Mouse (Mus musculus): Measurements from ENCODE around the gene Actn1. TPM values are rescaled to one million over a fixed set of nuclear protein-coding genes. Genes with fewer than 3 reads are reported as not detected.

Gene Actn1
- polyA plus RNA-seq, 1 experiment: 408 TPM

- no peaks in the 10 kb centered on the region for H3K9me3 ChIP-seq
- no peak for TF ChIP-seq GATA1 (IDR thresholded peaks at IDR 0.05; ENCODE audit: borderline replicate concordance, low read length)
- no peak for TF ChIP-seq FLI1 (IDR thresholded peaks at IDR 0.05; ENCODE audit: low read length)
- H3K27me3 ChIP-seq (replicated peaks): no peaks in the 10 kb centered on the region
- peaks cover 58% of the 10 kb centered on the region for H3K36me3 ChIP-seq (replicated peaks; ENCODE audit: low read length)
- peaks cover 85% of the 10 kb centered on the region for H3K4me1 ChIP-seq
- no peak overlapping the region for H3K4me3 ChIP-seq (replicated peaks)
Observed at GRCm38 (mm10) chr12:80239445-80239844, 20.7 kb downstream of the Actn1 start.

GRCm38 (mm10) chr12:80238523-80238922 lies 21.6 kb downstream of the Actn1 start:
- peaks cover 55% of the 10 kb centered on the region for H3K36me3 ChIP-seq (replicated peaks; ENCODE audit: low read length)
- TF ChIP-seq FLI1 (IDR thresholded peaks at IDR 0.05; ENCODE audit: low read length) (no peak), GATA1 (IDR thresholded peaks at IDR 0.05; ENCODE audit: borderline replicate concordance, low read length) (no peak)

GRCm38 (mm10) chr12:80235295-80235694 lies 24.9 kb downstream of the Actn1 start:
- no peak for TF ChIP-seq GATA1 (IDR thresholded peaks at IDR 0.05; ENCODE audit: borderline replicate concordance, low read length)
- no peak for TF ChIP-seq FLI1 (IDR thresholded peaks at IDR 0.05; ENCODE audit: low read length)
- H3K4me1 ChIP-seq: peaks cover 88% of the 10 kb centered on the region
- H3K9me3 ChIP-seq: no peaks in the 10 kb centered on the region
- no peaks in the 10 kb centered on the region for H3K27me3 ChIP-seq (replicated peaks)
- H3K4me3 ChIP-seq (replicated peaks): peak overlapping the region; percentile 1
- H3K36me3 ChIP-seq (replicated peaks; ENCODE audit: low read length): peaks cover 44% of the 10 kb centered on the region

More at GRCm38 (mm10) chr12:80238523-80238922, 21.6 kb downstream of the Actn1 start:
- no peaks in the 10 kb centered on the region for H3K27me3 ChIP-seq (replicated peaks)
- H3K4me3 ChIP-seq (replicated peaks): no peak overlapping the region
- peaks cover 82% of the 10 kb centered on the region for H3K4me1 ChIP-seq
- H3K9me3 ChIP-seq: no peaks in the 10 kb centered on the region

- H3K27me3 ChIP-seq (replicated peaks): no peaks in the 10 kb centered on the region
- no peak for TF ChIP-seq FLI1 (IDR thresholded peaks at IDR 0.05; ENCODE audit: low read length)
- TF ChIP-seq GATA1 (IDR thresholded peaks at IDR 0.05; ENCODE audit: borderline replicate concordance, low read length): no peak
- peaks cover 88% of the 10 kb centered on the region for H3K4me1 ChIP-seq
- peak overlapping the region; percentile 5 for H3K4me3 ChIP-seq (replicated peaks)
- H3K9me3 ChIP-seq: no peaks in the 10 kb centered on the region
- peaks cover 42% of the 10 kb centered on the region for H3K36me3 ChIP-seq (replicated peaks; ENCODE audit: low read length)
Observed at GRCm38 (mm10) chr12:80234226-80234625, 25.9 kb downstream of the Actn1 start.

- no peak overlapping the region for H3K4me3 ChIP-seq (replicated peaks)
- no peaks in the 10 kb centered on the region for H3K27me3 ChIP-seq (replicated peaks)
- H3K4me1 ChIP-seq: peaks cover 94% of the 10 kb centered on the region
- H3K9me3 ChIP-seq: no peaks in the 10 kb centered on the region
- TF ChIP-seq GATA1 (IDR thresholded peaks at IDR 0.05; ENCODE audit: borderline replicate concordance, low read length) (no peak), FLI1 (IDR thresholded peaks at IDR 0.05; ENCODE audit: low read length) (no peak)
- peaks cover 38% of the 10 kb centered on the region for H3K36me3 ChIP-seq (replicated peaks; ENCODE audit: low read length)
Observed at GRCm38 (mm10) chr12:80232840-80233218, 27.3 kb downstream of the Actn1 start.

DNA sequence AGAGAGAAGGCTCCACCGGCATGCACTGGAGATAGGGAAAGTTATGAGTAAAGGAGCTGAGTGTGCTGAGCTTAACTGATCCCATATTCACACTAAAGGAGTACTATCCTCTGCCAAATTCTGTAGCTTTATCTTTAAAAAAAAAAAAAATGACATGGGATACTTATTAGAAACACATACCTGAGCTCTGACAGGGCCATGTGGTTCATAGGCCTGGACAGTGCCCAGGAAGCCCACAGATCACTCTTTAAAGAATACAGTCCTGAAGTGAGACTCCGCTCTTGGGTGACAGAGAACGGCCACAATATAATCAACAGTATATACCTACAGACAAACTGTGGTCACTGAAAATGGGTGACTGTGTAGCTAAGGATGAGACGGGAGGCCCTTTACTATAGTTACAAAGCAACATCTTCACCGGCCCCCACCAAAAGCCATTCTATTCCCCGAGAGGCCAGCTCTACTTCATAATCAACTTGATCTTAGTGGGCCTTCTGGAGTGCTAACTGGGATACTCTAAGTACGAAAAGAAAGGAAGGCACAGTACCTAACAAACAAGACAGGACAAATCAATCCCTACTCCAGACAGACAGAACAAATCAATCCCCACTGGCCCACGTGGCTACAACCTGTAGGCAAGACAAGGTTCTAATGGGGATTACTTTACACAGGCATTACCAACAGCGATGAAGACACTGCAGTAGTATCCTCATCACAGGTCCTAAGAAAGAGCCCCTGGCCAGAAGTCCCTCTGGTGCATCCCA lies 27.9 kb downstream of the Actn1 start:
- peaks cover 38% of the 10 kb centered on the region for H3K36me3 ChIP-seq (replicated peaks; ENCODE audit: low read length)
- H3K27me3 ChIP-seq (replicated peaks): no peaks in the 10 kb centered on the region
- peaks cover 91% of the 10 kb centered on the region for H3K4me1 ChIP-seq
- TF ChIP-seq GATA1 (IDR thresholded peaks at IDR 0.05; ENCODE audit: borderline replicate concordance, low read length) (no peak), FLI1 (IDR thresholded peaks at IDR 0.05; ENCODE audit: low read length) (no peak)
- no peaks in the 10 kb centered on the region for H3K9me3 ChIP-seq
- no peak overlapping the region for H3K4me3 ChIP-seq (replicated peaks)

GRCm38 (mm10) chr12:80231317-80231716 lies 28.9 kb downstream of the Actn1 start:
- Histone ChIP-seq H3K9me3 (no peaks in the 10 kb centered on the region), H3K4me3 (replicated peaks) (peak overlapping the region; percentile 74), H3K27me3 (replicated peaks) (no peaks in the 10 kb centered on the region), H3K4me1 (peaks cover 91% of the 10 kb centered on the region), H3K36me3 (replicated peaks; ENCODE audit: low read length) (peaks cover 40% of the 10 kb centered on the region)
- no peak for TF ChIP-seq GATA1 (IDR thresholded peaks at IDR 0.05; ENCODE audit: borderline replicate concordance, low read length)

- Histone ChIP-seq H3K4me1 (peaks cover 91% of the 10 kb centered on the region), H3K9me3 (no peaks in the 10 kb centered on the region), H3K4me3 (replicated peaks) (peak overlapping the region; percentile 54), H3K36me3 (replicated peaks; ENCODE audit: low read length) (peaks cover 40% of the 10 kb centered on the region), H3K27me3 (replicated peaks) (no peaks in the 10 kb centered on the region)
- TF ChIP-seq GATA1 (IDR thresholded peaks at IDR 0.05; ENCODE audit: borderline replicate concordance, low read length): no peak
- TF ChIP-seq FLI1 (IDR thresholded peaks at IDR 0.05; ENCODE audit: low read length): no peak
Observed at GRCm38 (mm10) chr12:80230854-80231253, 29.3 kb downstream of the Actn1 start.

DNA sequence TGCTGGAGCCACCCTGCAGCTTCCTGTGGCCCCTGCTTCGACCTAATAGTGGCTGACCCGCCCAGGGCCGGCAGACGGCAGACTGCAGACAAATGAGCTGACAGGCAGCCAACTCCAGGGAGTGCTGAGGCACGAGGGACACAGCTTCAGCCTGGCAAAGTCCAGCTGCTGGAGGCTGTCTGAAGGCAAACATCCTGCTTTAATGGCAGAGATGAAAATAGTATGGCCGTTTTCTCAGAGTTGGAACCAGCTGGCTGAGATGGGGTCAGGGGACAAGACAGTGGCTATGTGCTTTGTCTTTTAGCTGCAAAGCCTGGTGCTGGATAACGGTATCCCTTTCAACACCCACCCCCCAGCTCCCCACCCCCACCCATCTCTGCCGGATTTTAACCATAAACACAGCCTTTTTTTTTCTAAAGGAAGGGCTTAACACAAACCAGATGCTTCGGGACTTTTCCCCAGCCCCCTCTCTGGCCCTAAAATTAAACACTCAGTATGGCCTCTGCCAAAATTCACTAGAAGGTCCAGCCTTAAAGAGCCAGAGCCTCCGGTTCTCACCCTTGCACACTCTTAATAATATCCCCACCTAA lies 30.0 kb downstream of the Actn1 start:
- H3K27me3 ChIP-seq (replicated peaks): no peaks in the 10 kb centered on the region
- no peak for TF ChIP-seq FLI1 (IDR thresholded peaks at IDR 0.05; ENCODE audit: low read length)
- no peak for TF ChIP-seq GATA1 (IDR thresholded peaks at IDR 0.05; ENCODE audit: borderline replicate concordance, low read length)
- peaks cover 90% of the 10 kb centered on the region for H3K4me1 ChIP-seq
- H3K9me3 ChIP-seq: no peaks in the 10 kb centered on the region
- H3K4me3 ChIP-seq (replicated peaks): peak overlapping the region; percentile 85
- H3K36me3 ChIP-seq (replicated peaks; ENCODE audit: low read length): peaks cover 42% of the 10 kb centered on the region
